Mouse (Mus musculus) left cerebral cortex, postnatal 10 days (tissue): ENCODE data around the gene Per1. TPM values are rescaled to one million over a fixed set of nuclear protein-coding genes. Genes with fewer than 3 reads are reported as not detected.

ENCODE experiments used
- DNase-seq, 2 experiments: peaks; one replicate each; pipeline ENCODE4 v3.0.0; 2021 to 2022; ENCODE audit warnings: low spot score in 2 of 2, mixed read lengths in 1 of 2; ENCODE audit errors: extremely low spot score in 1 of 2
- intact Hi-C: fragments of 180-260 bp; cut with DNase I; formaldehyde crosslinking; loops from one replicate; pipeline ENCODE4 v1.15.1; 2025
- total RNA-seq, 2 experiments: library from RNA; stranded (reverse); gene quantifications; 2 replicates each; pipeline ENCODE4 v1.2.3; 2021

Gene Per1
- total RNA-seq, 2 experiments from 2014 or later, result 71.2 to 83.9 TPM

GRCm38 (mm10) chr11:69062761-69063224, 32.2 kb upstream of the Per1 start:
- intact Hi-C loops, result loop anchor here (1.0 to 2.0 kb wide), 2 partner anchors 22 to 62 kb away; no protein-coding TSS in a partner anchor

GRCm38 (mm10) chr11:69063413-69064201, 31.4 kb upstream of the Per1 start:
- intact Hi-C loops, result loop anchor here (1.0 to 2.0 kb wide), 2 partner anchors 23 to 61 kb away; no protein-coding TSS in a partner anchor
- DNase-seq, result peak in 1 of 2 experiments; percentile 80

More at GRCm38 (mm10) chr11:69062761-69063224, 32.2 kb upstream of the Per1 start:
- peak; percentile 90 to 92 for DNase-seq

GRCm38 (mm10) chr11:69064259-69065133, 30.5 kb upstream of the Per1 start:
- intact Hi-C loops, result no loop called here
- DNase-seq, result no peak

GRCm38 (mm10) chr11:69065394-69065925, 29.6 kb upstream of the Per1 start:
- intact Hi-C loops, result no loop called here
- no peak for DNase-seq

DNA sequence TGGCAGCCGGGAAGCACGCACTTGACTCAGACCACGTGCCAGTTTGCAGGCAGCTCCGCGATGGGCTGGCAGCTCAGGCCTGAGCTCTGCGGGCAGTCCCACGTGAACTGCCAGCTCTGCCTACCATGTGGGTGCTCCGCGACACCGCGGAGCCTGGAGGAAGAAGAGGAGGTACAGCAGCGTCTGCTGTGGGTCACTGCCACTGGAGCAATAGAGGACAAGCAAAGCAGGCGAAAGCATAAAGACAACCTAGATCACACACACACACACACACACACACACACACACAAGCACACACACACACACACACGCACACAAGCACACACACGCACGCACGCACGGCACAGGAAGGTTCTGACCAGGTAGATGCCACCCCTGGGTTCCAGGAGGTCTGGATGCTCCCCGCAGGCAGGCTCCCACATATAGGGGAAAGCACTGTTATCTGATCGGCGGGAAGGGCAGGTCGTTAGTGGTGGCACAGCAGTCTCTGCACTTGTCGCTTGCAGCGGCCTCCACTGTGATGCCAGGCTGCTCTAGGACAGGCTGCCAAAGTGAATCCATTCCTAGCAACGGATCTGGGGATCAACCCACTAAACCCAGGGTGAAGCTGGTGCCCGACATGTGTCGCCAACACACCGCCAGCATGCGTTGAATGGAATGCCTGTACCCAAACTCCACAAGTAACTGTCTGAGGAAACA, 28.7 kb upstream of the Per1 start:
- intact Hi-C loops, result no loop called here

DNA sequence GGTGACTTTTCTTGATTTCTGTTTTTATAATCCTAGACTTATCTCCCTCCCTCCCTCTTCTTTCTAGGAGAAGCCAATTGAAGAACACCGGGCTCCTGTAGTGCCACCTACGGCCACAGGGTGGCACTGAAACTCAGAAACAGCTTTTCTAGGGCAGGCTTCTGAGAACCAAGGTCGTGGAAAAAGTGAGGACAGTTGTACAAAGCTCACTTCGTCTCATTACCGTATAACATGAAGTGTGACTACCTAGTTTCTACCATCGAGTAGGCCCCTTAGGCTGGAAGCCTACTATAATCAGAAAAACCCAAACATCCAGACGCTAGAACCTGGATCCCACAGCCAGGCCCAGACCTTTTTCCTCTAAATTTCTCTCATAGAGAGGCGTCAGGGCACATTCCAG, 28.1 kb upstream of the Per1 start:
- DNase-seq, result peak; percentile 84 to 86
- intact Hi-C loops, result no loop called here

More for the DNA sequence above, 28.7 kb upstream of the Per1 start:
- peak in 1 of 2 experiments; percentile 65 for DNase-seq

DNA sequence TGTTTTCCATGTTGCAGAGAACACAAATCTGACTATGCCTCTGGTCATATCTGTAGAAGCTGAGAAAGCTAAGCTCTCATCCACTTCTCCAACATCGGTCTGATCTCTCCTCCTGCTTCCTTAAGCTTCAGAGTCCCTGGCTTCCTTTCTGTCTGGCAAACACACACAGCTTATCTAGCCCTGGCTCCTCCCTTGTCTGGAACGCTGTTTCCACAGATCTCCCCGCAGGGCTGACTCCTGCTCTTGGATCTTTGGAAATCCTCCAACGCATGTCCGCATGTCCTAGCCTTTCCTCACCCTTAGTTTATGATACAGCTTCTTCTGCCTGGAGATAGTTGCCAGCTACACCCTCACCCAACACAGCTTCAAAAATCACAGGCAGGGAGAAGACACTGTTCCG, 27.4 kb upstream of the Per1 start:
- no peak for DNase-seq
- intact Hi-C loops, result no loop called here

DNA sequence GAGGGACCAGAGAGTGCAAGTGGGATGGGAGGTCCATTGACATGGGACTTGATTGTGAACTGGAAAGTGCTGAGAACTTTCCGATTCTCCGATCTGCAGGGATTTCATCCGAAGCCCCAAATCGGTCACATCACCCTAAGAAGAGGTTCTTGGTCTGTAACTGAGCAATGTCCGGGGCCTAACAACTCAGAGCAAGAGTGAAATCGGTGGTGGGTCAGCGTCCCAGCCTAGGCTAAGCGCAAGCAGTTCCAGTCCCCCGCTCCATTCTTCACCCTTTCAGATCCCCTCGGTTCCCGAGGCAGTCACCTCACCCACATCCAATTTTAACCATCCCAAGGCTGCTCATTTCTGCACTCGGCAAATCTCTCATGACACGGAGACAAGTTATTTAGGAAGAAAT, 24.9 kb upstream of the Per1 start:
- no peak for DNase-seq
- intact Hi-C loops, result no loop called here

DNA sequence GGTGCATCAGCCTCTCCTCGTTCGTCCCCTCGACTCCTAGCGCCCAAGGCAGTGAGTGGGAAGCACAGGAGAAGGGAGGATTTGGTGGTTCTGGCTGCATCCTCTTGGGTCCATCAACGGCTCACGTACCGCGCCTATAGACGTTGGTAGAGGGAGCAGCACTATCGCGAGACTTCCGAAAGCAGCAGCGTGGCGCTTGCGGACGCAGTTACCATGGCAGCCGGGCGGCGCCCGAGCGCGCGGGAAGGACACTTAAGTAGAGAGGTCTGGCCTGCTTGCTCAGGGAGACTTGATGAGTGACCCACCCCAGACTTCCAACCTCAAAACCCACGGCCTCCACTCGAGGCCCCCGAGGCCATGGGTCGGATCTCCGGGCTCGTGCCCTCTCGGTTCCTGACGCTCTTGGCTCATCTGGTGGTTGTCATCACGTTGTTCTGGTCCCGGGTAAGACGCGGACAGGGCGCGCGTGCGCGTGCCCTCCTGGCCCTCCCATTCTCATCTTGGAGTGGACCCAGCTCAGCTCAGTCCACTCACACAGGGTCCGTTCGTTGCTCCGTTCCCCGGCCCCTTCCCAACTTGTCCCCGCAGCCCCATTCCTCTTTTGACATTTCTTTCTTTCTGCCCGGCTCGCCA, 24.3 kb upstream of the Per1 start, which contains the start of gene Tmem107:
TSS of gene Tmem107 (plus strand) at position 217 of the 633 bp plus-strand sequence.
- DNase-seq, result peak; percentile 91 to 95

DNA sequence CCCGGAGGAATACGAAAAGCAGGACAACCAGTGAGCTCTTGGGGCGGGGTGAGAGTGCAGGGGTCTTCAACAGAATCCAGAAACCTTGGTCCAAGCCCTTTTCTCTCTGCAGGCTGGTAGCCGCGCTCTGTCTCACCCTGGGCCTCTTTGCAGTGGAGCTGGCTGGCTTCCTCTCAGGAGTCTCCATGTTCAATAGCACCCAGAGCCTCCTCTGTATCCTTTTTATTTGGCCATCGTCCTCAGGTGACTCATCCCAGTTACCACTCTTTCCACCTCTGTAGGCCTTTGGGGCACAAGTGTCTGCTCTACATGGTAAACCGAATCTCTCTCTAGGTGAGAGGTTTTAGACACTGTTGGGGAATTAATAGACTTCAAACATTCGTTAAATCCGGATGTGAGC, 23.8 kb upstream of the Per1 start:
- intact Hi-C loops, result no loop called here
- DNase-seq, result no peak

More for the DNA sequence above, 24.3 kb upstream of the Per1 start, which contains the start of gene Tmem107:
- intact Hi-C loops, result no loop called here

- intact Hi-C loops, result no loop called here
- DNase-seq, result no peak
Measured at GRCm38 (mm10) chr11:69072234-69072633, 22.8 kb upstream of the Per1 start.

DNA sequence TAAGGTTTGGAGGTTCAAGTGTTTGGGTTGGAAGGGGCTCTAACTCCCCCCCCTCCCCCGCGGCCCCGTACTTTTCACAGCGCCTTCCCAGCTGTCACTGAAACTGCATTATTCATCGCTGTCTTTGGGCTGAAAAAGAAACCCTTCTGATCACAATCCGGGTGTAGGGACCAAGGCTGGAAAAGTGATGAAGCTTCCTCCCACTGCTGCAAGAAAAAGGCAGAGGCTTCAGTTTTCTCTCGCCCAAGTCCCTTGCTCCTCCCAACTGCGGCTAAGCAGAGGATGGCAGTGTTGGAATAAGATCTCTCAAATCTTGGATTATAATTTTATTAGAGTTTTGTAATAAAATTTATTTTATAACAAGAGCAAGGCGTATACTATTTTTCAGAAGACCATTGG, 22.4 kb upstream of the Per1 start:
- intact Hi-C loops, result no loop called here
- no peak for DNase-seq

- intact Hi-C loops, result no loop called here
- peak; percentile 89 to 90 for DNase-seq
Measured at GRCm38 (mm10) chr11:69073065-69073888, 21.7 kb upstream of the Per1 start.

GRCm38 (mm10) chr11:69073951-69074775, 20.9 kb upstream of the Per1 start:
- intact Hi-C loops, result no loop called here
- DNase-seq, result peak in 1 of 2 experiments; percentile 3

DNA sequence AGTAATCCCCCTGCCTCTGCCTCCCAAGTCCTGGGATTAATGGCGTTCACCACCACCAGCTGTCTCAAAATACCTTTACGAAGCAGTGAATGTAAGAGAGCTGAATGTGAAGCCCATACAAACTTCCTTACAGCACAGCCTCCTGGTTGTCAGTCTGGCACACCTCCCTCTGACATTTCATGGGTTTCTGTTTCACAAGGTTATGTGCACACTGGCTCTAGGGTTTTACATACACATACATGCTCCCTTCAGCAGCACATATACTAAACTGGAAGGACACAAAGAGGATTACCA, 20.3 kb upstream of the Per1 start:
- no peak for DNase-seq
- intact Hi-C loops, result no loop called here

GRCm38 (mm10) chr11:69075764-69076479, 19.1 kb upstream of the Per1 start:
- intact Hi-C loops, result no loop called here
- DNase-seq, result no peak
